Mouse (Mus musculus) neutrophil, adult 65 days (primary cell): ENCODE measurements around the gene Cfap126. TPM values are rescaled to one million over a fixed set of nuclear protein-coding genes. Genes with fewer than 3 reads are reported as not detected.

Source experiments
- total RNA-seq: library from RNA; stranded (reverse); gene quantifications from 2 replicates; pipeline ENCODE4 v1.2.4, GENCODE M21; 2023

The Cfap126 gene
- 0.91 TPM in 1 of 2 replicates, not detected in the other for total RNA-seq

DNA sequence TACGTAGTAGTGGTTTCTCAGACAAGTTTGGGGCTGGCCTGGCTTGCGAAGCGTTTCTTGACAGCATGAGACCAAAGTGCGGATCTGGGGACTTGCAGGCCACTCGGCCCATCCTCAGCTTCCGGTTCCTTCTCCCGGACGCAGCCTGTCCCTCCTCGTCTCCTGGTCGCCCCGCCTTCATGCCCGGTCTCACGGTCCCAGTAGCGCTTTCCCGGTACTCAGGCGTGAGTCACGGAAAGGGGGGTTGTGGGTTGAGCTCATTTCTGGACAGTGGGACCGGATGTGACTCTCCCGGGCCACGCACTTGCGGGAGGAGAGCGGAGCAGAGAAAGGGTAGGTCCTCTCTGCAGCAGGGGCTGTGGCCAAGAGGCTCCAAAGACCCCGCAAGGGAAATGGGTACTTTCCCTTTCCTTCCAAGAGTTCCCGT lies at the start of gene Cfap126:
TSS of gene Cfap126 (plus strand) at position 46 of the 427 bp plus-strand sequence.

DNA sequence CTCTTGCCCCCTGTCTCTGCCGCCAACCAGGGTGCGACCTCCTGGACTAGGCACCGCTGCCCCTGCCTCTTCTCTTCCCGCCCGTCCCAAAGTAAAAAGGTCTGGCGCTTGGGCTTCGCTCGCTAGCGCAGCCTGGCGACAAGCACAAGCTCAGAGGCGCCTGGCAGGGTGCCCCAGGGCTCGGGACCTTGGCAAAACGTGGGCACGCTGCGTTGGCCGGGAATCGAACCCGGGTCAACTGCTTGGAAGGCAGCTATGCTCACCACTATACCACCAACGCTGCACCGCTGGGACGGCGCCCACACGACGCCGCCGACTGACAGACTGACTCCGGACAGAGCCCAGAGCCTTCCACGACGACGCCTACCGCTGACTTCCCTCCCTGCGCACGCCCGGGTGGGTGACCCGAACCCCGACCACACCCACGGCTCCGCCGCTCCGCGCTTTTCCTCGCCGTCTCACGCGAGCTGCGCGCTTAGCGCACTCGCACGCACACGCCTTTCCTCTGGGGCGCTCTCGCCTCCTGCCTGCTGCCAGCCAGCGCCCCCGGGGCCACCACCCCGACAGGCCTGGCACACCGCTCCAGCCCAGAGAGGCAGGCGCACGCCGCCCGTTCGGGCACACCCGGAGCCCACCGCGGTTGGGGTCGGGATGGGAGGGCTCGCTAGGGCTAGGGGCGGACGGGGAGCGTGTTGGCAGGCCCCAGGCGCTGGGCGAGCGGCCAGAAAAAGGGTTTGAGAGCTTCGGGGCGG lies 49.1 kb upstream of the Cfap126 start, which contains the start of gene Fcgr3:
TSS of gene Fcgr3 (minus strand) at position 445 of the 752 bp plus-strand sequence.

DNA sequence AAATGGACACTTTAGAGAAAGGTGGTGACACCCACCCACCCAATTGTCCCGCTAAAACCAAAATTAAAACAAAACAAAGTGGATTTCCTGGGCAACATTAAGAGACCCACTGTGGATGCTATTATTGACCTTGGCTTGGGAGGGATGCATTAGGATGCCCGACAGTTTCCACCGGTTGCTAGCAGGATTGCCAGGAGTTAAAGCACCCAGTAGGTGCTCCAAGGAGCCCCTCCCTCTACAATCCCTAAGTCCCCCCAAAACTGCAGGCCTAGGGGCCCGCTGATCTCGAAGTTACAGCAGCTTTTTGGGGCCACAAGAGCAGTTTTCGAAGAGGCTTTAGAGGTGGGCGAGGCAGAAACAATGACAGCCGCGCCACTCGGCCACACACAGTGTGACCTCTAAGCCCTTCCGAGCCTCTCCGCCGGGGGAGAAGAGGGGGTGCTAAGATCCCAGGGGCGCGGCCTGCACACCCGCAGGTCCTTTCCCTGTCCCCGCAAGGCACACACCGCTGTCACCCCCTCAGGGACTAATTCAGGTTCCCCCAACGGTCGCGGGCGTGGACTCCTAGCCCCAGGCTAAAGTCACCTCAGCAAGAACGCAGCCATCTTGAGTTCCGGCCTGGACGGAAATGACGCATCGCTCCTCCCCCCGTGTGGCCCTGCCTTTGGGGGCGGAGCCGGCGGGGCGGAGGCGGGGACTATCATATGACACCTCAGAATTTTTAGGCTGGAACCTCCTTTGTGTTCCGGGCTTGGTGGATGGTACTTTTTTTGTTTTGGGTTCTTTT lies 36.4 kb downstream of the Cfap126 start, which contains the start of the genes Sdhc and Mpz:
TSS of gene Sdhc (minus strand) at position 630 of the 787 bp plus-strand sequence.
TSS of gene Mpz (plus strand) at position 738 of the 787 bp plus-strand sequence.

Other genes starting within 250 kb of the Cfap126 start
- 21.0 and 23.9 TPM in 2 replicates for gene Atf6, start 246.1 kb upstream of the Cfap126 start, total RNA-seq
- gene Gm26620, start 228.9 kb upstream of the Cfap126 start, total RNA-seq, result 0.82 and 1.4 TPM in 2 replicates
- gene Dusp12, start 228.4 kb upstream of the Cfap126 start, total RNA-seq, result 2.7 and 3.2 TPM in 2 replicates
- not detected in 2 replicates for gene Fcrlb, start 201.0 kb upstream of the Cfap126 start, total RNA-seq
- 1.3 and 10.1 TPM in 2 replicates for gene Fcrla, start 186.3 kb upstream of the Cfap126 start, total RNA-seq
- 82.5 and 95.9 TPM in 2 replicates for gene Fcgr2b, start 137.4 kb upstream of the Cfap126 start, total RNA-seq
- 59.5 and 102 TPM in 2 replicates for gene Fcgr4, start 95.0 kb upstream of the Cfap126 start, total RNA-seq
- 422 and 510 TPM in 2 replicates for gene Fcgr3, start 49.0 kb upstream of the Cfap126 start, total RNA-seq
- gene Sdhc, start 36.7 kb downstream of the Cfap126 start, total RNA-seq, result 70.1 and 76.7 TPM in 2 replicates
- gene Mpz, start 36.8 kb downstream of the Cfap126 start, total RNA-seq, result not detected in 2 replicates
- gene Pcp4l1, start 82.3 kb downstream of the Cfap126 start, total RNA-seq, result 0.25 and 0.38 TPM in 2 replicates
- not detected in 2 replicates for gene Nr1i3, start 100.1 kb downstream of the Cfap126 start, total RNA-seq
- gene Tomm40l, start 108.6 kb downstream of the Cfap126 start, total RNA-seq, result 7.2 and 11.8 TPM in 2 replicates
- gene Apoa2, start 111.1 kb downstream of the Cfap126 start, total RNA-seq, result not detected in 2 replicates
- gene Fcer1g, start 120.4 kb downstream of the Cfap126 start, total RNA-seq, result 1,184 and 1,203 TPM in 2 replicates
- not detected in 2 replicates for gene Adamts4, start 136.5 kb downstream of the Cfap126 start, total RNA-seq
- gene Ndufs2, start 137.5 kb downstream of the Cfap126 start, total RNA-seq, result 68.8 and 134 TPM in 2 replicates
- 115 and 168 TPM in 2 replicates for gene B4galt3, start 156.4 kb downstream of the Cfap126 start, total RNA-seq
- gene Ppox, start 167.3 kb downstream of the Cfap126 start, total RNA-seq, result 64.8 and 86.5 TPM in 2 replicates
- 27.7 and 31.0 TPM in 2 replicates for gene Usp21, start 174.1 kb downstream of the Cfap126 start, total RNA-seq
- gene Ufc1, start 181.1 kb downstream of the Cfap126 start, total RNA-seq, result 40.6 and 41.8 TPM in 2 replicates
- 17.9 and 25.5 TPM in 2 replicates for gene Dedd, start 215.2 kb downstream of the Cfap126 start, total RNA-seq
- 15.9 and 16.3 TPM in 2 replicates for gene Nit1, start 231.7 kb downstream of the Cfap126 start, total RNA-seq
- gene Pfdn2, start 231.8 kb downstream of the Cfap126 start, total RNA-seq, result 39.2 and 40.6 TPM in 2 replicates
- gene Klhdc9, start 246.9 kb downstream of the Cfap126 start, total RNA-seq, result not detected in 2 replicates